Mouse (Mus musculus) heart, postnatal 0 days (tissue): ENCODE results near the gene Tpbg. TPM values are rescaled to one million over a fixed set of nuclear protein-coding genes. Genes with fewer than 3 reads are reported as not detected.
"Not testable (repeated sequence)": the region's sequence is repeated elsewhere in the genome, so short reads cannot be mapped to it uniquely, and the experiment has no call there.

Experiments
- ATAC-seq: fragments of 200-750 bp; cut with Nextera tagmentation; 2 replicates; pipeline ENCODE4 v1.8.0; 2017; ENCODE audit warnings: low read depth, moderate number of reproducible peaks, moderate library complexity; ENCODE audit not compliant: insufficient read depth
- DNase-seq: peaks from one replicate; pipeline ENCODE4 v3.0.0-alpha.2; 2016; ENCODE audit warnings: low spot score
- H3K27ac ChIP-seq: fragments of 300-500 bp; sonication (generic); 2 replicates; pipeline ENCODE4 v1.5.1; 2014; ENCODE audit warnings: low read depth, mild to moderate bottlenecking
- H3K27me3 ChIP-seq: fragments of 300-500 bp; sonication (generic); 2 replicates; pipeline ENCODE4 v1.6.1; 2014; ENCODE audit warnings: low read length, mixed read lengths; ENCODE audit not compliant: control insufficient read depth, insufficient read depth
- H3K36me3 ChIP-seq: fragments of 300-500 bp; sonication (generic); replicated peaks from 2 replicates; pipeline ENCODE4 v1.6.1; 2014; ENCODE audit warnings: low read length, mixed read lengths; ENCODE audit not compliant: control insufficient read depth, insufficient read depth
- H3K4me1 ChIP-seq: fragments of 300-500 bp; sonication (generic); 2 replicates; pipeline ENCODE4 v1.6.1; 2014; ENCODE audit warnings: antibody characterized with exemption; ENCODE audit not compliant: control insufficient read depth, insufficient read depth
- H3K4me2 ChIP-seq: fragments of 300-500 bp; sonication (generic); 2 replicates; pipeline ENCODE4 v1.6.1; 2014; ENCODE audit warnings: low read depth, mild to moderate bottlenecking, low read length, moderate library complexity
- H3K4me3 ChIP-seq: fragments of 300-500 bp; sonication (generic); 2 replicates; pipeline ENCODE4 v1.5.1; 2014; ENCODE audit warnings: low read depth, low read length
- H3K9ac ChIP-seq: fragments of 300-500 bp; sonication (generic); replicated peaks from 2 replicates; pipeline ENCODE4 v1.6.1; 2014; ENCODE audit warnings: low read depth, low read length, mixed read lengths
- H3K9me3 ChIP-seq: fragments of 300-500 bp; sonication (generic); replicated peaks from 2 replicates; pipeline ENCODE4 v1.6.1; 2016; ENCODE audit warnings: low read length; ENCODE audit not compliant: control insufficient read depth
- CTCF ChIP-seq: IDR thresholded peaks from 2 replicates; pipeline ENCODE4 v1.5.1; 2016; ENCODE audit warnings: antibody characterized with exemption, control low read depth, low read depth
- EP300 ChIP-seq: IDR thresholded peaks from 2 replicates; pipeline ENCODE4 v1.6.1; 2016; ENCODE audit warnings: antibody characterized with exemption, low read depth
- WGBS: fragments of 180-500 bp; shearing (Covaris S2); extraction: QIAGEN DNeasy Blood & Tissue Kit; methylation state at CpG from one replicate; pipeline ENCODE4 v1.1.7; 2014; 5-methylcytosine and 5-hydroxymethylcytosine counted together
- polyA plus RNA-seq: library from polyadenylated mRNA; unstranded; fragments of >200 nt; fragmentation: Nextera tagmentation; extraction: Ambion mirVana; gene quantifications from 2 replicates; pipeline ENCODE4 v1.2.1, GENCODE M21; 2015
- total RNA-seq: library from RNA; depleted of rRNA; stranded (reverse); fragments of >200 nt; gene quantifications from 2 replicates; pipeline ENCODE4 v1.2.3, GENCODE M21; 2014; ENCODE audit warnings: low replicate concordance; rRNA removed

The Tpbg gene
- total RNA-seq (2.5 and 5.4 TPM in 2 replicates), polyA plus RNA-seq (1.2 and 1.6 TPM in 2 replicates)

DNA sequence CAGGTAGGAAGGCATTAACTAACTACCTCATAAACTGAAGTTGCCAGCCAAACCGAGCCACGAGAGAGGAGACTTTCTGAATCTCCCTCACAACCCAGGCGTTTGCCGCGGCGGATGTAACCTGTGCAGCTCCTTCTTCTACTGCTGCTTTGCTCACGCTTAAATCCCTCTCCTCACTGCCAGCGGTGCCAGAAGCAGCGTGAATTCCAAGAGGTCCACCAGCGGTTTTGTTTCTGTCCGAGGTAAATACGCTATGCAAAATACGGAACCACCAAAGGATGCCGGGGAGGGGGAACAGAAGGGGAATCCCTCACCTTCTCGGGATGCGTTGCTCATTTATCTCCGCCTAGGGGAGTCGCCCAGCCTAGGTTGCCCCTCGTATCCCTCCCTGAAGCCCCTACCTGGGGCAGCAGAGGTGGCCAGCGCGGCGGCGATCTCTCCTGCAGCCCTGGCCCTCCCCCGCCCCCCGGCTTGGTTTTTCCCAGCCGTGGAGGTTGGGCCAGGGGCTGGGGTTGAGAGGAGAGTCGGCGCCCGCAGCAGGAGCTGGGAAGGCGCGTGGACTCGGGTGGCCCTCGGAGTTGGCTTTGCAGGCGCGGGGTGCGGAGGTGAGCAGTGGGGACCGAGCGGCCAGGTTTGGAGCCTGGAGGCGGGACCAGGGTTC lies at the start of gene Tpbg:
TSS of gene Tpbg (plus strand) at position 30 of the 661 bp plus-strand sequence.
- Histone ChIP-seq H3K27me3 (peaks cover 35% of the 10 kb centered on the region), H3K4me2 (peak within 1 kb of the TSS; percentile 99), H3K27ac (0 out of 2 replicates have a peak within 1 kb of the TSS, but pooled peaks have one; percentile 26), H3K9ac (peak within 1 kb of the TSS; percentile 37; the same call in 1 of the 2 replicates), H3K9me3 (no peaks in the 10 kb centered on the region), H3K4me1 (no peaks in the 10 kb centered on the region), H3K36me3 (no peaks in the 10 kb centered on the region), H3K4me3 (peak within 1 kb of the TSS; percentile 65)
- WGBS, result under 1% methylated on average over 39 of the region's 39 CpGs
- TF ChIP-seq CTCF (no peak), EP300 (no peak)
- DNase-seq (no peak), ATAC-seq (peak; percentile 66)

DNA sequence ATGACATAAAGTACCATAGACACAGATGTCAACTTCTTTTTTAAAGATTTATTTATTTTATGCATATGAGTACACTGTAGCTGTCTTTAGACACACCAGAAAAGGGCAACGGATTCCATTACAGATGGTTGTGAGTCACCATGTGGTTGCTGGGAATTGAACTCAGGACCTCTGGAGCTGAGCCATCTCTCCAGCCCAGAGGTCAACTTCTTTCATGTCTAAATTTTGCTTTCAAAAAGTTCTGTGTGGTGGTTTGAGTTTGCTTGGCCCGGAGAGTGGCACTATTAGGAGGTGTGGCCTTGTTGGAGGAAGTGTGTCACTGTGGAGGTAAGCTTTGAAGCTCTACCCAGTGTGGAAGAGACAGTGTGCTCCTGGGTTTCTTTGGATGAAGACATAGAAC lies 40.2 kb upstream of the Tpbg start:
- not testable (repeated sequence) for ATAC-seq, H3K27ac ChIP-seq, H3K27me3 ChIP-seq, DNase-seq, H3K4me3 ChIP-seq, H3K4me2 ChIP-seq, H3K36me3 ChIP-seq, H3K9ac ChIP-seq, H3K4me1 ChIP-seq, H3K9me3 ChIP-seq
- 77% methylated on average over 2 of the region's 2 CpGs for WGBS

DNA sequence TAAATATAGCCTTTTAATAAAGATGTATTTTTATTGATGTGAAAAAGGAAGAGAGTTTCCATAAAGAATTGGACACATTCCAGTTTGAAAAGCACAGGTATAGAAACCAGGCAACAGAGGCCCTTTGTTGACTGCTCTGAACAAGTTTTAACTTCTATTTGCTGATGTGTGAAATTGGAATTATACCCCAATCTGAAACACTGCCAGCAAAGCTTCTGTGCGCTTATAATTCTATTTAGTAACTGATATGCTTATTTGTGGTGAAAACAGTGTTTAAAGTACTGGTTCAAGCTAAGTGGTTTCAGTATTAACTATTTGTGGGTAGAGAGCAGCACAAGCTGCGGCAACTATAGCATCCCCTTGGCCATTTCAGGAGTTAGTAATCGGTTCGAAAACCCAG lies 39.6 kb upstream of the Tpbg start:
- ATAC-seq (no peak), DNase-seq (no peak)
- no peak overlapping the region for H3K4me2 ChIP-seq
- no peaks in the 10 kb centered on the region for H3K4me1 ChIP-seq
- no peaks in the 10 kb centered on the region for H3K9me3 ChIP-seq
- no peaks in the 10 kb centered on the region for H3K27me3 ChIP-seq
- TF ChIP-seq EP300 (no peak), CTCF (no peak)
- H3K36me3 ChIP-seq, result no peaks in the 10 kb centered on the region
- no peak overlapping the region for H3K9ac ChIP-seq
- 87% methylated on average over 4 of the region's 4 CpGs for WGBS
- H3K4me3 ChIP-seq, result no peak overlapping the region
- no peak overlapping the region for H3K27ac ChIP-seq

DNA sequence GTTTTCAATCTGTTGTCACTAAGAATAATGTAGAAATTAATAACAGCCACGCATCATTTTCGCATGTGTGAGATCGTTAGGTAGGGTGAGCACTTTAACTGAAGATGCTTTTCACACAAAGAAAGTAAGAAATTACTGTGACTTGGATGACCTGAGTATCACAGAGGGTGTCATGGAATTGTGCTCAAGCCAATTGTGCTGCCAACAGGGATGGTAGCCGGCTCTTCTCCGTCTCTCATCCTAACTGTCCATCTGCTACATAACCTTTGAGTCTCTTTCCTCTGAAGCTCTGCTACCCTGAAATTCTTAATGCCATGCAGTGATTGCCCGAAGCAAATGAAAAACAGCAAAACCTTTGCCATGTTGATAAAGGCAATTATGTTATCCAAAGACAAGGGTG lies 35.8 kb upstream of the Tpbg start:
- no peak overlapping the region for H3K4me2 ChIP-seq
- no peak for ATAC-seq
- no peaks in the 10 kb centered on the region for H3K4me1 ChIP-seq
- H3K9ac ChIP-seq, result no peak overlapping the region
- TF ChIP-seq CTCF (no peak), EP300 (no peak)
- no peaks in the 10 kb centered on the region for H3K36me3 ChIP-seq
- DNase-seq, result no peak
- H3K9me3 ChIP-seq, result no peaks in the 10 kb centered on the region
- no peaks in the 10 kb centered on the region for H3K27me3 ChIP-seq
- 90% methylated on average over 6 of the region's 6 CpGs for WGBS
- H3K27ac ChIP-seq, result no peak overlapping the region
- H3K4me3 ChIP-seq, result no peak overlapping the region

DNA sequence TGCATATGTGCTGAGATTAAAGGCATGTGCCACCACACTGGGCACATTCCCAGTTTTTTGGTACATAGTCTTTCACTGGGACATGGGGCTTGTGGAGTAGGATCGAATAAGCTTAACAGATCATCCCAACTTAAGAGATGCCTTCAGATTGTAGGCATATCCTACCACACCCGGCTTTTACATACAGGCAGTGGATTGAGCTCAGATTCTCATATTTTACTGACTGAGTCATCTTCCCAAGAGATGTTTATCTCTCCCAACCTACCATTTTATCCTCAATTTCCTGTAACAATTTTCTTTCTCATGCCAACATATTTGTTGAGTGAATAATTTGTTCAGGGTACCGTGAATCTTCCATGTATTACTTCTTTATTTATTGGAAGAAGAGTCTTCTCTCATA lies 32.9 kb upstream of the Tpbg start:
- H3K27me3 ChIP-seq, result no peaks in the 10 kb centered on the region
- no peak overlapping the region for H3K27ac ChIP-seq
- no peaks in the 10 kb centered on the region for H3K4me1 ChIP-seq
- no peak for DNase-seq
- H3K4me2 ChIP-seq, result no peak overlapping the region
- H3K9me3 ChIP-seq, result no peaks in the 10 kb centered on the region
- no peak for ATAC-seq
- no peaks in the 10 kb centered on the region for H3K36me3 ChIP-seq
- H3K4me3 ChIP-seq, result no peak overlapping the region
- 71% methylated on average over 3 of the region's 3 CpGs for WGBS
- H3K9ac ChIP-seq, result no peak overlapping the region
- TF ChIP-seq CTCF, result no peak
- TF ChIP-seq EP300, result no peak

DNA sequence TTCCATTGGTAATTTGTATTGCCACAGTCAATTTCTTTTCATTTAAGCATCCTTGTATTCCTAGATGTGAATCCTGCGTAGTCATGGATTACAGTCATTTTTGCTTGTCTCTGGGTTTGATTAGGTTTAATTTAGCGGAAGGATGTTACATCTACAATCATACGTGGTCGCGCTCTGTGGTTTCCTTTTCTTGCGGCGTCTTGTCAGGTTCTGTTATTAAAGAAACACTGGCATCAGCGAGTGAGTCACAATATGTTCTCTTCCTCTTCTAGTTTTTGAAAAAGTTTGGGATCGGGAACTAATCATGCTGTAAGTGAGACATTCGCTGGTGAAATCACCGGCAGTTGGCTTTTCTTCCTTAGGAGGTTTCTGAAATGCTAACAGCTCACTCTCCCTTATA lies 21.4 kb upstream of the Tpbg start:
- no peaks in the 10 kb centered on the region for H3K9me3 ChIP-seq
- H3K4me2 ChIP-seq, result no peak overlapping the region
- no peaks in the 10 kb centered on the region for H3K4me1 ChIP-seq
- no peak overlapping the region for H3K4me3 ChIP-seq
- TF ChIP-seq EP300 (no peak), CTCF (no peak)
- no peak overlapping the region for H3K27ac ChIP-seq
- no peaks in the 10 kb centered on the region for H3K36me3 ChIP-seq
- H3K9ac ChIP-seq, result no peak overlapping the region
- no peak for DNase-seq
- H3K27me3 ChIP-seq, result no peaks in the 10 kb centered on the region
- no peak for ATAC-seq
- 84% methylated on average over 11 of the region's 11 CpGs for WGBS
